Mouse (Mus musculus) left cerebral cortex, adult 2 months (tissue): Measurements from ENCODE around the gene Olfr988. TPM values are rescaled to one million over a fixed set of nuclear protein-coding genes. Genes with fewer than 3 reads are reported as not detected.
"Not testable (repeated sequence)": the region's sequence is repeated elsewhere in the genome, so short reads cannot be mapped to it uniquely, and the experiment has no call there.

Experiments
- DNase-seq, 2 experiments: peaks; one replicate each; pipeline ENCODE4 v3.0.0; 2021 to 2022; ENCODE audit warnings: low spot score in 2 of 2, mixed read lengths in 1 of 2; ENCODE audit errors: extremely low spot score in 1 of 2
- H3K27ac ChIP-seq: fragments of 200-600 bp; 2 replicates; pipeline ENCODE4 v1.8.1; 2022
- H3K4me3 ChIP-seq: fragments of 200-600 bp; 2 replicates; pipeline ENCODE4 v1.8.1; 2022
- CTCF ChIP-seq: fragments of 200-600 bp; IDR thresholded peaks from 2 replicates; pipeline ENCODE4 v1.8.1; 2022; ENCODE audit warnings: antibody characterized with exemption, mild to moderate bottlenecking, moderate library complexity
- intact Hi-C: fragments of 180-260 bp; cut with DNase I; formaldehyde crosslinking; loops from one replicate; pipeline ENCODE4 v1.15.1; 2025
- long read RNA-seq, 2 experiments: library from polyadenylated mRNA; stranded (forward); transcript quantifications; one replicate each; pipeline ENCODE4 v2.0.0; 2021; ENCODE audit warnings: borderline mapping rate in 2 of 2
- total RNA-seq, 2 experiments: library from RNA; stranded (reverse); gene quantifications; 2 replicates each; pipeline ENCODE4 v1.2.3; 2021

The Olfr988 gene
- total RNA-seq, result not detected
- long read RNA-seq, experiment 1, result 0 reads
- long read RNA-seq, experiment 2, result 0 reads

- H3K27ac ChIP-seq, H3K4me3 ChIP-seq, intact Hi-C loops, DNase-seq: not testable (repeated sequence)
Observed at GRCm38 (mm10) chr2:85363127-85363526, at the start of gene Olfr988. Gene Olfr988 (minus strand): TSS chr2:85363227.

DNA sequence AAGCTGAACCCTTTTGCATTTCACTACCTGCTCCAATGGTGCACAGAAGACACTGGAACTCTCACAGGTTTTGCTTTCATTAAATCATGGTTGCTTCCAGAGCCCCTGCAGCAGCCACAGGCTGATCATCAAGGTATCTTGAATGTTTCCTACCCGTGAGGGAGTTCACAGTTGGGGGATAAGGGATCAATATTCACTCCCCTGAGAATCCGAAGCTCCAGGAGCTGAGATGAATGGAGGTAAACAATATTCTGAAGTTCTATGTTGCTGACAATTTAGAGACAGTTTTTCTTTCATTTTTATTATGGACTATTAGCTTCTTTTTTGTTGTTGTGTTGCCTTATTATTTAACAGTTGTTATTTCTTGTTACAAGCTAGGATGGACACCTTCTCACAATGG, 46.3 kb upstream of the Olfr988 start, which contains the start of gene Olfr992:
TSS of gene Olfr992 (minus strand) at position 101 of the 400 bp plus-strand sequence.
- Histone ChIP-seq H3K4me3 (no peak within 1 kb of the TSS), H3K27ac (no peak within 1 kb of the TSS)
- intact Hi-C loops, result no loop called here
- TF ChIP-seq CTCF, result no peak
- DNase-seq, result no peak

DNA sequence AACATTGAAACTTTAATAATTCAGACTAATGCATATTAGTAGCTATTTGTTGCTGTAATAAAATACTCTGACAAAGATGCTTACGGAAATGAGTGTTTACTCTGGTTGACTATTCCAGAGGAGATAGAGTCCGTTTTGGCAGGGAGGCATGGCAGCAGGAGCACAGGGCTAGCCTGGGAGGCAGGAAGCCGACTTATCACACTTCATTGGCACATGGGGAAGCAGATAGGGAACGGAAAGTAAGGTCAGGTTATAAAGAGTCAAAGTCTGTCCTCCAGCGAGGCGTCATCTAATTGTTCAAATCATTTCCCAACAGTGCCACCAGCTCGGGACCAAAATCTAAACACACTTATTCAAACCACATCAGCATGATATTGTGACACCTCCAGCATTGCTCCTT, 23.1 kb downstream of the Olfr988 start:
- no peak for DNase-seq
- Histone ChIP-seq H3K4me3 (no peak overlapping the region), H3K27ac (no peak overlapping the region)
- no peak for TF ChIP-seq CTCF
- intact Hi-C loops, result no loop called here

DNA sequence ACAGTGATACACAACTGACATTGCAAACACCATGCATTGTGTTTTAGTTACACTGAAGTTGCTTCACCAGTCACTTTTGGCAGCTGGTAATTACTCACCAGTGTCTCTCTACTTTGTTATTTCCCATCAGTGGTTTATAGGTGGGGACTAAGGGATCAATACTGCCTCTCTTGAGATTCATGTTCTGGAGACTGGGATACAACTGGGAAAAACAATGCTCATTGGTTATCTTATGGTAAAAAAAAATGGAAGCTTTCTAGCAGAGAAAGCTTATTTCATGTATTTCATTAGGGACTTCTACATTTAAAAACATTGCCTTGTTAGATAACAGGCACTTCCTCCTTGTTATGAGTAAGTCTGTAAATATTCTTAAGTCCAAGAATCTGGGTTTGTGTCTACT, 23.8 kb downstream of the Olfr988 start, which contains the start of gene Olfr987:
TSS of gene Olfr987 (minus strand) at position 101 of the 400 bp plus-strand sequence.
- intact Hi-C loops, H3K4me3 ChIP-seq, DNase-seq, H3K27ac ChIP-seq: not testable (repeated sequence)

DNA sequence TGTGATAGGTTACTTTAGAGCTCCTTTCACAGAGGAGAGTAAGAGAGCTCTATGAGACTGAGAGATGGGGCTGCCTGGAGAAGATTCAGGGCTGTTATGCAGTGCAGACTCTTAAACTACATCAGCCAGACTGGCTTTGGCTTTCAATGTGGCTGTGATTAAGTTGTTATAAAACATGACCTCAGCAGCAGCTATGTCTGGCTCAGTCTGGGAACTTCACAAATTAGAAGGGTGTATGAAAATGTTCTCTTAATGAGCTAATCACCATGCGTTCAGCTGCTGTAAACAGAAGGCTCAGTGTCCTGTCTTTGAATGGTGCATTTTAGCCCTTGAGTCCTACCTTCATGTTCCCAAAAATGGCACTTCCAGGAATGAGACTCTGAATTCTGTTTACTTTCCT, 43.9 kb downstream of the Olfr988 start:
- no peak for DNase-seq
- H3K4me3 ChIP-seq, result no peak overlapping the region
- intact Hi-C loops, result no loop called here
- no peak for TF ChIP-seq CTCF
- no peak overlapping the region for H3K27ac ChIP-seq

Other genes starting within 250 kb of the Olfr988 start
- gene Aplnr, start 227.0 kb downstream of the Olfr988 start, total RNA-seq, result under 1 TPM; 0.30 to 0.38 TPM
- 10 to 100 TPM; 32.8 to 36.5 TPM for gene Lrrc55, start 166.0 kb downstream of the Olfr988 start, total RNA-seq
- not detected for gene Olfr987, start 23.9 kb downstream of the Olfr988 start, total RNA-seq
- not detected for gene Olfr992, start 46.2 kb upstream of the Olfr988 start, total RNA-seq
- gene Olfr993, start 51.6 kb upstream of the Olfr988 start, total RNA-seq, result not detected
- not detected for gene Olfr994, start 73.2 kb upstream of the Olfr988 start, total RNA-seq
- gene Olfr995, start 80.4 kb upstream of the Olfr988 start, total RNA-seq, result not detected
- not detected for gene 4833423E24Rik, start 155.8 kb upstream of the Olfr988 start, total RNA-seq
- gene Olfr996, start 216.0 kb upstream of the Olfr988 start, total RNA-seq, result not detected
- gene Olfr998, start 225.7 kb upstream of the Olfr988 start, total RNA-seq, result not detected
- not detected for gene Olfr1000, start 248.7 kb upstream of the Olfr988 start, total RNA-seq